Mouse (Mus musculus): ENCODE results near the gene Amdhd1. TPM values are rescaled to one million over a fixed set of nuclear protein-coding genes. Genes with fewer than 3 reads are reported as not detected.

Amdhd1 gene
- polyA plus RNA-seq, 2 experiments, result 0.16 to 0.17 TPM

GRCm38 (mm10) chr10:93574966-93575365 is 35.1 kb upstream of the Amdhd1 start:
- no peaks in the 10 kb centered on the region for H3K27me3 ChIP-seq (ENCODE audit: control insufficient read depth, insufficient read depth, low read length)
- no peak for TF ChIP-seq POLR2A (IDR thresholded peaks at IDR 0.05; ENCODE audit: borderline replicate concordance, extremely low read depth, insufficient read depth, insufficient read length)
- H3K4me2 ChIP-seq (replicated peaks; ENCODE audit: low read depth, low read length, severe bottlenecking), result no peak overlapping the region
- ATAC-seq (ENCODE audit: low FRiP score, low read depth) (no peak), DNase-seq (ENCODE audit: low spot score) (no peak)
- no peaks in the 10 kb centered on the region for H3K4me1 ChIP-seq (ENCODE audit: control insufficient read depth, insufficient read depth, low read length)
- no peaks in the 10 kb centered on the region for H3K9me3 ChIP-seq (ENCODE audit: control insufficient read depth, low read length)
- no peak overlapping the region for H3K9ac ChIP-seq (ENCODE audit: low read depth, low read length, severe bottlenecking)
- no peak overlapping the region for H3K27ac ChIP-seq (replicated peaks; ENCODE audit: low read depth, low read length)
- H3K36me3 ChIP-seq (ENCODE audit: control insufficient read depth, insufficient read depth, low read length), result 0 out of 2 replicates have a peak, but pooled peaks cover 6% of the 10 kb centered on the region
- no peak overlapping the region for H3K4me3 ChIP-seq (replicated peaks; ENCODE audit: low read length)
- 57% methylated on average over 4 of the region's 4 CpGs for WGBS

GRCm38 (mm10) chr10:93572209-93572608 is 32.4 kb upstream of the Amdhd1 start:
- H3K27ac ChIP-seq (replicated peaks; ENCODE audit: low read depth, low read length), result no peak overlapping the region
- no peak overlapping the region for H3K9ac ChIP-seq (ENCODE audit: low read depth, low read length, severe bottlenecking)
- H3K4me1 ChIP-seq (ENCODE audit: control insufficient read depth, insufficient read depth, low read length), result no peaks in the 10 kb centered on the region
- TF ChIP-seq POLR2A (IDR thresholded peaks at IDR 0.05; ENCODE audit: borderline replicate concordance, extremely low read depth, insufficient read depth, insufficient read length), result no peak
- H3K4me3 ChIP-seq (replicated peaks; ENCODE audit: low read length), result no peak overlapping the region
- H3K27me3 ChIP-seq (ENCODE audit: control insufficient read depth, insufficient read depth, low read length), result no peaks in the 10 kb centered on the region
- 54% methylated on average over 2 of the region's 2 CpGs for WGBS
- DNase-seq (ENCODE audit: low spot score) (no peak), ATAC-seq (ENCODE audit: low FRiP score, low read depth) (no peak)
- no peaks in the 10 kb centered on the region for H3K36me3 ChIP-seq (ENCODE audit: control insufficient read depth, insufficient read depth, low read length)
- no peak overlapping the region for H3K4me2 ChIP-seq (replicated peaks; ENCODE audit: low read depth, low read length, severe bottlenecking)
- H3K9me3 ChIP-seq (ENCODE audit: control insufficient read depth, low read length), result no peaks in the 10 kb centered on the region

- no peaks in the 10 kb centered on the region for H3K27me3 ChIP-seq (ENCODE audit: control insufficient read depth, insufficient read depth, low read length)
- ATAC-seq (ENCODE audit: low FRiP score, low read depth) (no peak), DNase-seq (ENCODE audit: low spot score) (no peak)
- no peak overlapping the region for H3K4me3 ChIP-seq (replicated peaks; ENCODE audit: low read length)
- H3K27ac ChIP-seq (replicated peaks; ENCODE audit: low read depth, low read length), result no peak overlapping the region
- 84% methylated on average over 6 of the region's 6 CpGs for WGBS
- H3K9me3 ChIP-seq (ENCODE audit: control insufficient read depth, low read length), result no peaks in the 10 kb centered on the region
- no peaks in the 10 kb centered on the region for H3K4me1 ChIP-seq (ENCODE audit: control insufficient read depth, insufficient read depth, low read length)
- TF ChIP-seq POLR2A (IDR thresholded peaks at IDR 0.05; ENCODE audit: borderline replicate concordance, extremely low read depth, insufficient read depth, insufficient read length), result no peak
- H3K9ac ChIP-seq (ENCODE audit: low read depth, low read length, severe bottlenecking), result no peak overlapping the region
- H3K36me3 ChIP-seq (ENCODE audit: control insufficient read depth, insufficient read depth, low read length), result no peaks in the 10 kb centered on the region
- no peak overlapping the region for H3K4me2 ChIP-seq (replicated peaks; ENCODE audit: low read depth, low read length, severe bottlenecking)
Observed at GRCm38 (mm10) chr10:93568671-93569070, 28.8 kb upstream of the Amdhd1 start.

- H3K27ac ChIP-seq (replicated peaks; ENCODE audit: low read depth, low read length), result no peak overlapping the region
- H3K27me3 ChIP-seq (ENCODE audit: control insufficient read depth, insufficient read depth, low read length), result no peaks in the 10 kb centered on the region
- no peak overlapping the region for H3K4me2 ChIP-seq (replicated peaks; ENCODE audit: low read depth, low read length, severe bottlenecking)
- ATAC-seq (ENCODE audit: low FRiP score, low read depth) (no peak), DNase-seq (ENCODE audit: low spot score) (no peak)
- no peak for TF ChIP-seq POLR2A (IDR thresholded peaks at IDR 0.05; ENCODE audit: borderline replicate concordance, extremely low read depth, insufficient read depth, insufficient read length)
- no peak overlapping the region for H3K9ac ChIP-seq (ENCODE audit: low read depth, low read length, severe bottlenecking)
- no peaks in the 10 kb centered on the region for H3K36me3 ChIP-seq (ENCODE audit: control insufficient read depth, insufficient read depth, low read length)
- no peaks in the 10 kb centered on the region for H3K9me3 ChIP-seq (ENCODE audit: control insufficient read depth, low read length)
- H3K4me1 ChIP-seq (ENCODE audit: control insufficient read depth, insufficient read depth, low read length), result no peaks in the 10 kb centered on the region
- WGBS, result 90% methylated on average over 11 of the region's 11 CpGs
- H3K4me3 ChIP-seq (replicated peaks; ENCODE audit: low read length), result no peak overlapping the region
Observed at GRCm38 (mm10) chr10:93567841-93568566, 28.2 kb upstream of the Amdhd1 start.

- no peak overlapping the region for H3K4me3 ChIP-seq (replicated peaks; ENCODE audit: low read length)
- no peaks in the 10 kb centered on the region for H3K36me3 ChIP-seq (ENCODE audit: control insufficient read depth, insufficient read depth, low read length)
- no peak for ATAC-seq (ENCODE audit: low FRiP score, low read depth)
- H3K27me3 ChIP-seq (ENCODE audit: control insufficient read depth, insufficient read depth, low read length), result no peaks in the 10 kb centered on the region
- H3K4me2 ChIP-seq (replicated peaks; ENCODE audit: low read depth, low read length, severe bottlenecking), result no peak overlapping the region
- H3K9me3 ChIP-seq (ENCODE audit: control insufficient read depth, low read length), result no peaks in the 10 kb centered on the region
- no peaks in the 10 kb centered on the region for H3K4me1 ChIP-seq (ENCODE audit: control insufficient read depth, insufficient read depth, low read length)
- no peak overlapping the region for H3K27ac ChIP-seq (replicated peaks; ENCODE audit: low read depth, low read length)
- H3K9ac ChIP-seq (ENCODE audit: low read depth, low read length, severe bottlenecking), result no peak overlapping the region
- TF ChIP-seq POLR2A (IDR thresholded peaks at IDR 0.05; ENCODE audit: borderline replicate concordance, extremely low read depth, insufficient read depth, insufficient read length), result no peak
- DNase-seq (ENCODE audit: low spot score), result no peak
- 89% methylated on average over 10 of the region's 10 CpGs for WGBS
Observed at GRCm38 (mm10) chr10:93567066-93567465, 27.2 kb upstream of the Amdhd1 start.
